Mouse (Mus musculus) lung, adult 2 months (tissue): Measurements from ENCODE around the gene Cab39l.

Experiments
- CTCF ChIP-seq: fragments of 200-500 bp; IDR thresholded peaks from 2 replicates; pipeline ENCODE4 v1.5.1; 2011; ENCODE audit warnings: mild to moderate bottlenecking, low read length, control low read depth; ENCODE audit not compliant: insufficient read depth
- POLR2A ChIP-seq: fragments of 200-500 bp; IDR thresholded peaks from 2 replicates; pipeline ENCODE4 v1.6.1; 2011; ENCODE audit warnings: low read depth, mild to moderate bottlenecking, control low read depth, low read length, borderline replicate concordance; ENCODE audit errors: extremely low read depth

DNA sequence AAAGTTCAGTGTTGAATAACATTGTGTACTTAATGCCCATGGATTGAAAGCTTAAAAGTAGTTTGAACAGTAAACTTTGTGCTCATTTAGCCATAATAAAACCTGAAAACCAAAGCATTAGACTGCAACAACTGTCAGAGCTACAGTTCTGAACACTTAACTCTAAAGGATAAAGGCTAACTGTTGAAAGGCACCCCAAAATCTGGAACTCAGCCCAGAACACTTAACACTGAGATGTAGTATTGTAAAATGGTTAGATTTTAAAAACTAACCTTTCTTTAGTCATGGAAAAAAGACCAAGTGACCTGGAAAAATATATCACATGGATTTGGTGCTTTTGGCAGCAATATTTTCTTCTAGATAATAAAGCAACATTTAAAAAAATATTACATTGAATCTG lies 7.2 kb downstream of the Cab39l start:
- no peak for TF ChIP-seq POLR2A
- TF ChIP-seq CTCF = no peak
